Mouse (Mus musculus): ENCODE measurements around the gene Ap4m1. TPM values are rescaled to one million over a fixed set of nuclear protein-coding genes. Genes with fewer than 3 reads are reported as not detected.

The Ap4m1 gene
- polyA plus RNA-seq, 1 experiment from 2014 or later, result 11.6 TPM

- peak within 1 kb of the TSS; percentile 93 for H3K9ac ChIP-seq (ENCODE audit: low read length)
- H3K9me3 ChIP-seq (replicated peaks; ENCODE audit: control insufficient read depth, low read length), result no peaks in the 10 kb centered on the region
- H3K27ac ChIP-seq (ENCODE audit: low read length), result peak within 1 kb of the TSS; percentile 76
- peak within 1 kb of the TSS; percentile 94 for H3K4me2 ChIP-seq (ENCODE audit: low read depth, low read length)
- no peaks in the 10 kb centered on the region for H3K27me3 ChIP-seq (ENCODE audit: control insufficient read depth, insufficient read depth, low read length)
- ATAC-seq (replicated peaks; ENCODE audit: extremely low read depth, insufficient read depth, low FRiP score), result peak; percentile 96
- WGBS, result under 1% methylated on average over 42 of the region's 42 CpGs
- H3K36me3 ChIP-seq (ENCODE audit: control insufficient read depth, insufficient read depth), result peaks cover 32% of the 10 kb centered on the region
- peak within 1 kb of the TSS; percentile 89 for H3K4me3 ChIP-seq (ENCODE audit: low read length)
- H3K4me1 ChIP-seq (ENCODE audit: control insufficient read depth, insufficient read depth, low read length), result peaks cover 15% of the 10 kb centered on the region
Measured at GRCm38 (mm10) chr5:138160842-138161665, 10.7 kb upstream of the Ap4m1 start, which contains the start of gene Cops6. Gene Cops6, plus strand, starts transcription at chr5:138161071.

- H3K4me2 ChIP-seq (ENCODE audit: low read depth, low read length), result no peak overlapping the region
- no peak for ATAC-seq (replicated peaks; ENCODE audit: extremely low read depth, insufficient read depth, low FRiP score)
- no peaks in the 10 kb centered on the region for H3K27me3 ChIP-seq (ENCODE audit: control insufficient read depth, insufficient read depth, low read length)
- H3K27ac ChIP-seq (ENCODE audit: low read length), result no peak overlapping the region
- peaks cover 15% of the 10 kb centered on the region for H3K4me1 ChIP-seq (ENCODE audit: control insufficient read depth, insufficient read depth, low read length)
- 65% methylated on average over 6 of the region's 6 CpGs for WGBS
- H3K4me3 ChIP-seq (ENCODE audit: low read length), result no peak overlapping the region
- no peaks in the 10 kb centered on the region for H3K9me3 ChIP-seq (replicated peaks; ENCODE audit: control insufficient read depth, low read length)
- H3K9ac ChIP-seq (ENCODE audit: low read length), result no peak overlapping the region
- H3K36me3 ChIP-seq (ENCODE audit: control insufficient read depth, insufficient read depth), result peaks cover 51% of the 10 kb centered on the region
Measured at GRCm38 (mm10) chr5:138163046-138163445, 8.8 kb upstream of the Ap4m1 start.

- Histone ChIP-seq H3K27ac (ENCODE audit: low read length) (no peak overlapping the region), H3K9ac (ENCODE audit: low read length) (no peak overlapping the region), H3K4me3 (ENCODE audit: low read length) (no peak overlapping the region), H3K9me3 (replicated peaks; ENCODE audit: control insufficient read depth, low read length) (no peaks in the 10 kb centered on the region), H3K27me3 (ENCODE audit: control insufficient read depth, insufficient read depth, low read length) (no peaks in the 10 kb centered on the region), H3K4me2 (ENCODE audit: low read depth, low read length) (no peak overlapping the region), H3K4me1 (ENCODE audit: control insufficient read depth, insufficient read depth, low read length) (peaks cover 15% of the 10 kb centered on the region), H3K36me3 (ENCODE audit: control insufficient read depth, insufficient read depth) (peaks cover 54% of the 10 kb centered on the region)
- no peak for ATAC-seq (replicated peaks; ENCODE audit: extremely low read depth, insufficient read depth, low FRiP score)
- 73% methylated on average over 10 of the region's 10 CpGs for WGBS
Measured at GRCm38 (mm10) chr5:138163610-138164009, 8.2 kb upstream of the Ap4m1 start.

- H3K9ac ChIP-seq (ENCODE audit: low read length), result no peak overlapping the region
- H3K4me1 ChIP-seq (ENCODE audit: control insufficient read depth, insufficient read depth, low read length), result peaks cover 19% of the 10 kb centered on the region
- ATAC-seq (replicated peaks; ENCODE audit: extremely low read depth, insufficient read depth, low FRiP score), result no peak
- H3K9me3 ChIP-seq (replicated peaks; ENCODE audit: control insufficient read depth, low read length), result no peaks in the 10 kb centered on the region
- no peak overlapping the region for H3K4me3 ChIP-seq (ENCODE audit: low read length)
- no peaks in the 10 kb centered on the region for H3K27me3 ChIP-seq (ENCODE audit: control insufficient read depth, insufficient read depth, low read length)
- H3K36me3 ChIP-seq (ENCODE audit: control insufficient read depth, insufficient read depth), result peaks cover 56% of the 10 kb centered on the region
- no peak overlapping the region for H3K27ac ChIP-seq (ENCODE audit: low read length)
- no peak overlapping the region for H3K4me2 ChIP-seq (ENCODE audit: low read depth, low read length)
- 75% methylated on average over 8 of the region's 8 CpGs for WGBS
Measured at GRCm38 (mm10) chr5:138165594-138165993, 6.2 kb upstream of the Ap4m1 start.

- H3K4me1 ChIP-seq (ENCODE audit: control insufficient read depth, insufficient read depth, low read length), result peaks cover 17% of the 10 kb centered on the region
- ATAC-seq (replicated peaks; ENCODE audit: extremely low read depth, insufficient read depth, low FRiP score), result peak; percentile 84
- H3K27ac ChIP-seq (ENCODE audit: low read length), result peak overlapping the region; percentile 96
- H3K4me2 ChIP-seq (ENCODE audit: low read depth, low read length), result peak overlapping the region; percentile 87
- H3K27me3 ChIP-seq (ENCODE audit: control insufficient read depth, insufficient read depth, low read length), result no peaks in the 10 kb centered on the region
- H3K9ac ChIP-seq (ENCODE audit: low read length), result peak overlapping the region; percentile 76
- peaks cover 32% of the 10 kb centered on the region for H3K36me3 ChIP-seq (ENCODE audit: control insufficient read depth, insufficient read depth)
- no peaks in the 10 kb centered on the region for H3K9me3 ChIP-seq (replicated peaks; ENCODE audit: control insufficient read depth, low read length)
- peak overlapping the region; percentile 88 for H3K4me3 ChIP-seq (ENCODE audit: low read length)
- under 1% methylated on average over 47 of the region's 47 CpGs for WGBS
Measured at GRCm38 (mm10) chr5:138170936-138171561, 753 bp upstream of the Ap4m1 start.

- no peaks in the 10 kb centered on the region for H3K27me3 ChIP-seq (ENCODE audit: control insufficient read depth, insufficient read depth, low read length)
- WGBS, result 71% methylated on average over 3 of the region's 3 CpGs
- no peak overlapping the region for H3K4me3 ChIP-seq (ENCODE audit: low read length)
- H3K36me3 ChIP-seq (ENCODE audit: control insufficient read depth, insufficient read depth), result peaks cover 30% of the 10 kb centered on the region
- H3K9me3 ChIP-seq (replicated peaks; ENCODE audit: control insufficient read depth, low read length), result no peaks in the 10 kb centered on the region
- no peak overlapping the region for H3K9ac ChIP-seq (ENCODE audit: low read length)
- ATAC-seq (replicated peaks; ENCODE audit: extremely low read depth, insufficient read depth, low FRiP score), result no peak
- peak overlapping the region; percentile 87 for H3K4me2 ChIP-seq (ENCODE audit: low read depth, low read length)
- H3K4me1 ChIP-seq (ENCODE audit: control insufficient read depth, insufficient read depth, low read length), result peaks cover 17% of the 10 kb centered on the region
- H3K27ac ChIP-seq (ENCODE audit: low read length), result no peak overlapping the region
Measured at GRCm38 (mm10) chr5:138173217-138173616, 1.4 kb downstream of the Ap4m1 start.

- no peaks in the 10 kb centered on the region for H3K27me3 ChIP-seq (ENCODE audit: control insufficient read depth, insufficient read depth, low read length)
- under 1% methylated on average over 31 of the region's 31 CpGs for WGBS
Measured at GRCm38 (mm10) chr5:138186950-138187638, 15.3 kb downstream of the Ap4m1 start, which contains the start of the genes Taf6 and Cnpy4. Gene Taf6, minus strand, starts transcription at chr5:138187451. Gene Cnpy4, plus strand, starts transcription at chr5:138187485.

GRCm38 (mm10) chr5:138187661-138188306 lies 16.0 kb downstream of the Ap4m1 start:
- H3K27ac ChIP-seq (ENCODE audit: low read length), result peak overlapping the region; percentile 83
- peaks cover 14% of the 10 kb centered on the region for H3K4me1 ChIP-seq (ENCODE audit: control insufficient read depth, insufficient read depth, low read length)
- peak; percentile 81 for ATAC-seq (replicated peaks; ENCODE audit: extremely low read depth, insufficient read depth, low FRiP score)
- H3K36me3 ChIP-seq (ENCODE audit: control insufficient read depth, insufficient read depth), result peaks cover 12% of the 10 kb centered on the region
- H3K9ac ChIP-seq (ENCODE audit: low read length), result peak overlapping the region; percentile 94
- WGBS, result under 1% methylated on average over 10 of the region's 10 CpGs
- H3K9me3 ChIP-seq (replicated peaks; ENCODE audit: control insufficient read depth, low read length), result no peaks in the 10 kb centered on the region
- H3K4me2 ChIP-seq (ENCODE audit: low read depth, low read length), result peak overlapping the region; percentile 61
- no peaks in the 10 kb centered on the region for H3K27me3 ChIP-seq (ENCODE audit: control insufficient read depth, insufficient read depth, low read length)
- peak overlapping the region; percentile 70 for H3K4me3 ChIP-seq (ENCODE audit: low read length)

More at GRCm38 (mm10) chr5:138186950-138187638, 15.3 kb downstream of the Ap4m1 start, which contains the start of the genes Taf6 and Cnpy4:
- peaks cover 12% of the 10 kb centered on the region for H3K36me3 ChIP-seq (ENCODE audit: control insufficient read depth, insufficient read depth)
- H3K4me1 ChIP-seq (ENCODE audit: control insufficient read depth, insufficient read depth, low read length), result peaks cover 14% of the 10 kb centered on the region
- H3K9me3 ChIP-seq (replicated peaks; ENCODE audit: control insufficient read depth, low read length), result no peaks in the 10 kb centered on the region
- peak within 1 kb of the TSS; percentile 70 for H3K4me3 ChIP-seq (ENCODE audit: low read length)
- ATAC-seq (replicated peaks; ENCODE audit: extremely low read depth, insufficient read depth, low FRiP score), result peak; percentile 87
- H3K4me2 ChIP-seq (ENCODE audit: low read depth, low read length), result peak within 1 kb of the TSS; percentile 61
- peak within 1 kb of the TSS; percentile 83 for H3K27ac ChIP-seq (ENCODE audit: low read length)
- peak within 1 kb of the TSS; percentile 94 for H3K9ac ChIP-seq (ENCODE audit: low read length)

All from heart, embryonic 16.5 days (tissue).